Mouse (Mus musculus) B cell, adult 67 days (primary cell): ENCODE results near the gene Slc3a2. TPM values are rescaled to one million over a fixed set of nuclear protein-coding genes. Genes with fewer than 3 reads are reported as not detected.

Experiments used
- total RNA-seq, 2 experiments: library from RNA; stranded (reverse); gene quantifications; 4 replicates each; pipeline ENCODE4 v1.2.4; 2023

Gene Slc3a2
- 100 to 1,000 TPM; 180 to 183 TPM for total RNA-seq

DNA sequence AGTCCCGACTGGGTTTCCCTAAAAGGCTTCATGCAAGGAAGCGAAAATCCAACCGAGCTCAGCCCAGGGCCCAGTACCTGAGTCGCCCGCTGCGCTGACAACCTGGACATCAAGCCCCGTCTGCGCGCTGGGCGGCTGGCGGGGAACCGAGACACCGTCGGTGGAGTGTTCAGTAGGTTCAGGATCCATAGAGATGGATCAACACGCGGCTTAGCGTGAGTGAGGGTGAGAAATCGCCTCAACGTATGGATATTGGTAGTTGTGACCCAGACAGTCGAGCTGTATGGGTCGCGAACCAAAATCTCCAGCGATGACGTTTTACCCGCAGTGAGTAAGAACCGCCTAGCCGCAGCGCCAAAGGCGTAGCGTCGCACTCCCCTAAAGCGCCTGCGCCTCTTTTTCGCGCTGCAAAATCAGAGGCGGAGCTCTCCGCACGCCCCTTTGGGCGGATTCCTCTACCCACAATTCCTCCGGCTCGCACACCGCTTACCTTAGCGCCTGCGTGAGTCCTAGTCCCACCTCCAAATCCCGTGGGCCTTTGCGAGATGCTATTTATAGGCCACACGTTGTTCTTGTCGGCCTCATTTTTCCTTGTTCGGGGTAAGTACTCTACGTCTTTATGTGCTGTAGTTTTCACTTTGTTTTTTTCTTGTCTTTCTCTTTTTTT lies at the start of gene Slc3a2:
Gene Slc3a2, minus strand, starts transcription at position 463 of the 667 bp plus-strand sequence.

DNA sequence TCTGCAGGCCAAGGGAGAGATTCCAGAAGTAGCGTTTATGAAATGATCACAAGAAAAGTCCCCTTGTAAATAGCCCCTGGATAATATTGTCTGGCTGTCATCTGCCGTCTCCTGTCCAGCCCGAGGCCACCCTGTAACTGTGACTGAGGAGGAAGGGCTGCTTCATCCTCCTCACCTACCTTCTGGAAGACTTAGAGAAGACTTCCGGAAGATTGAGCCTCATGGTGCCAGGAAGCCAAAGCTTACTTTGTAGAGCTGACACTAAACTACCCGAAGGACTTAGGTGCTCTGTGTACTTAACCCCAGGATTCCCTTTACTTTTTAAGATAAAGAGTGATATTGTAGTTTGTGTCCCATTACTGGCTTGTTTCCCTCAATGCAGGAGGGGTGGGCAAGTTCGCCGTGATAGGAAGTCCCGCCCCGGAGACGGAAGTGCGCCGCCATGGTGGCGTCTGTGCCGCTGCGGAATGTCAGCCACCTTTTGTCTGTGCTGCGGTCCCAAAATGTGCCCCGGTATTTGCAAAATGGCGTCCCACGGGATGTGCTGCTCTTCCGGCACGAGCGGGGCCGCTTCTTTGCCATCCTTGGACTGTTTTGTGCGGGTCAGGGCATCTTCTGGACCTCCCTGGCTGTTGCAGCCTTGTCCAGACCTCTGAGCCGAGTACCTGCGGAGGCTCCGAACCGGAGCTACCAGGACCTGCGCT lies 47.5 kb upstream of the Slc3a2 start, which contains the start of gene Tmem223:
Gene Tmem223, plus strand, starts transcription at position 430 of the 704 bp plus-strand sequence.

DNA sequence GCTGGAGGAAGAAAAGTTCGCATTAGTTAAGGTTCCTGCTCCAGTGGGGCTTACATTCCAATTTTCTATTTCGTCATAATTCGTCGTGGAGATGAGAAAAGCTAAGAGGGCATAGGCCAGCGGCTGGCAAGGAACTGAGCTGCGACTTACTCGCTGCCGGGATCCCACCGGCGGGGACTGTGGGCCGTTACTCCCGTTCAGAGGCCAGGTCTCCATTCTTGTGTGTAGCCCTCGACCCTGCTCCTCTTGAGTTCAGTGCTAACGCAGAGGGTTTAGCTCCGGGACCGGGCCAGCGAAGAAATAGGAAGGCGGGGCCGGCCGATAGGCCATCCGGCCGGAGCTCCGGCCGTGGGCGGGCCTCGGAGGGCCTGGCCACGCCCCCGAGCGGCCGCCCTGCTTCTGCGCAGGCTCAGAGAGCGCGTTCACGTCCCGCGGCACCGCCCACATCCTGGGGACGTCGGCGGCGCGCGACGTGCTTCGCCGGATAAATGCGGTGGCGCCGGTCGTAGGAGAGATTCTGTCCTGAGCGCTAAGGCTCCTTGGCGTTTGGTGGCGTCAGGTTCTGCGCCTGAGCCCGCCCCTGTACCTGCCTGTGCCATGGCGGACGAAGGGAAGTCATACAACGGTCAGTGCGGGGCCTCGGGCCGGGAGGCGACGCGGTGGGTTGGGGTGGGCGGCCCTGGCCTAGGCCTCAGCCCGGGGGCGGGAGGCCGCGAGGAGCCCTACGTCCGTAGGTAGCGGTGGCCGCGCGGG lies 33.6 kb upstream of the Slc3a2 start, which contains the start of gene Nxf1:
Gene Nxf1, plus strand, starts transcription at position 439 of the 753 bp plus-strand sequence.

DNA sequence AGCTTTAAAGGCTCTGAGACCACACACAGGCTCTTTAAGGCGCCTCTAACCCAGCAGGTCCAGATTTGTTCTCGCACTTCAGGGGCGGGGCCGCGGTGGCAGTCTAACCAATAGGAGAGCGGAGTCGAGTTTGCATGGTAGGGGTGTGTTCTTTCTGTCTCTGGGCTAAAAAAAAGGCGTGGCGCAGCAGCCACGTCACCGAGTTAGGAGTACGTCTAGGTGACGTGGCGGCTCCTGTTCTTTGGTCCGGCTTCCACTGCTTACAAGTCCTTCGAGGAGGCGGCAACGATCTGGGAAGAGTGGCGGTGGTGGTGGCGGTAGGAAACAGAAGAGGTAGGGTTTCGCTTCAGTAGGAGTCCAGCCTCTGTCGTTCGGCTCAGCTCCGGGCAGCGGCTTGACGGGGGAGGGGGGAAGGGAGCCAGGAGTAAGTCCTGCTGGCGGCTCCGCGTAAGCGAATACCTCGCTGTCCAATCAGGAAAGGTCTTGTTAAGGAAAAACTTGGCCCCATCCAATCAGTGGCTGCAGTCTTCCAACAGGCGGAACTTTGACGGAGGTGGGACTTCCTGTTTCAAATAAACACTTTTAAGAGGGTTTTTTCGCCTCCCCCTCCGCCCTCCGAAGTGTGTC lies 18.2 kb upstream of the Slc3a2 start, which contains the start of gene Stx5a:
Gene Stx5a, plus strand, starts transcription at position 171 of the 627 bp plus-strand sequence.

DNA sequence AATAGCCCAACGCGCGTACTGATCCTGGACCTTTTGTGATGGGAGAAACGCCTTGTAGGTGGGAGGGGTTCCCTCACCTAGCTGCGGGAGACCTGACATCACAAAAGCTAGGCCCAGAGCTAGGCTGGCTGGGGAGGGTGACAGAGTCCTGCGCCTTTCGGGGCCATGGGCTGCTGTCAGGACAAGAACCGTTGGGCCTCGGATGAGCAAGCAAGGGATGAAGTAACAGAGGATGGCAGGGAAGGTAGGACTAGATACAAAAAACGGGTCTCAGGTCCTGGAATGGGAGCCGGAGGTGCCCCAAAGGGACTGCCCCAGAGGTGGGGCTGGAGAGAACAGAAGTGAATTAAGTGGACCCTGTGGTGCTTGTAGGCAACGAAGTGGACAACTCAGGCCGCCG lies 17.4 kb upstream of the Slc3a2 start, which contains the start of gene 1700092M07Rik:
Gene 1700092M07Rik, plus strand, starts transcription at position 116 of the 400 bp plus-strand sequence.

DNA sequence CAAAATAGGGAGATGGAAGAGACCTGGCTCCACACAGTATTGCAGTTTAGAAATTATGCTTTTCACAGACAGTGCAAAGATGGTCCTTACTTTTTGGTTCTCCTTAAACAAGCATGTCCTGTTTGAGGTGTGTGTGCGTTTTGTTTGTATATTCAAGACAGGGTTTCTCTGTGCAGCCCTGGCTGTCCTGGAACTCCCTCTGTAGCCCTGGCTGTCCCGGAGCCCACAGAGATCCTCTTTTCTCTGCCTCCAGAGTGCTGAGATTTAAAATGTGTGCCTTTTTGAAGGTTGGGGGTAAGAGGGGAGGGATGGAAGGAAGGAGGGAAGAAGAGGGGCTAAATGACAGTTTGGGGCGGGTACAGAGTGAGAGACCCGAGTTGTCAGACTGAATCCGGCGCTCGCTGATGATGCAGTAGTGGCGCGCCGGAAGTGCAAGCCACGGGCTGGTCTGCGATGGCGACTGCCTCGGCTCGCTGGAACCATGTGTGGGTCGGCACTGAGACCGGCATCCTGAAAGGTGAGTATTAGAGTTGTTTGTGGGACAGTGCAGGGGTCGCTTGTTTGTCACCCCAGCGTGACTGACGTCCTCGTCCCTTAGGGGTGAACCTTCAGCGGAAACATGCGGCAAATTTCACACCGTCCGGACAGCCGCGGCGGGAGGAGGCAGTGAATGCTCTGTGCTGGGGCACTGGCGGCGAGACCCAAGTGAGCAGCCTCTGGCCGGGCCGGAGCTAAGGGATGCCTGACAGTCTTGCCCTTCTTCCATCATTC lies 12.4 kb upstream of the Slc3a2 start, which contains the start of gene Wdr74:
Gene Wdr74, plus strand, starts transcription at position 439 of the 771 bp plus-strand sequence.

DNA sequence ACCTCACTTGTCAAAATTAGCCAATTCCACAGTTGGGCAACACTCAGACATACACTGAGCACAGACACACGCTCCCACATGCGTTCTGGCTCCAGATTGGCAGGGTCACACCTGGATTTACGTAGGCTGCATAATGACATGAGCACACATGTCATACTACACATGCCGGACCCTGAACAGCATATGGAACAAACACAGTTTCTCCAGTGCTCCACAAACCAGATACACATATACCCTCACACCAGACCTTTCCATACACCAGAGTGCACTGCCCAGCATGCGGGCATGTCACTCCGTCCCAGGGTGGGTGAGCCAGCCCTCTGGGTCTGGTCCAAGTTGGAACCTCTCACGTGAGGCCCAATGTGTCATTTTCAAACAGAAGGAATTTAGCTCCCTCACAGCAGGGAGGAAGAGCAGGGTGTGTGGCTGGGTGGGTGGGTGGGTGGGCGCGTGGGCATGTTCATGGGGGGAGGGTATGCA lies 59.8 kb downstream of the Slc3a2 start, which contains the start of gene Chrm1:
Gene Chrm1, plus strand, starts transcription at position 430 of the 480 bp plus-strand sequence.

Other genes with a start within 250 kb of the Slc3a2 start
- gene Slc22a8, start 132.1 kb downstream of the Slc3a2 start, total RNA-seq = not detected
- not detected for gene Slc22a6, start 105.3 kb downstream of the Slc3a2 start, total RNA-seq
- gene Chrm1, start 59.6 kb downstream of the Slc3a2 start, total RNA-seq = not detected
- gene Wdr74, start 12.5 kb upstream of the Slc3a2 start, total RNA-seq = 10 to 100 TPM; 76.8 to 87.1 TPM
- gene 1700092M07Rik, start 17.3 kb upstream of the Slc3a2 start, total RNA-seq = 1 to 10 TPM; 2.0 to 8.3 TPM
- gene Stx5a, start 18.0 kb upstream of the Slc3a2 start, total RNA-seq = 100 to 1,000 TPM; 223 to 260 TPM
- gene Nxf1, start 33.7 kb upstream of the Slc3a2 start, total RNA-seq = 100 to 1,000 TPM; 409 to 456 TPM
- gene Tmem223, start 47.6 kb upstream of the Slc3a2 start, total RNA-seq = 10 to 100 TPM; 30.9 to 34.0 TPM
- gene Tmem179b, start 51.1 kb upstream of the Slc3a2 start, total RNA-seq = 10 to 100 TPM; 79.4 to 81.3 TPM
- 10 to 100 TPM; 24.0 to 26.3 TPM for gene Taf6l, start 63.0 kb upstream of the Slc3a2 start, total RNA-seq
- 10 to 100 TPM; 65.9 to 76.1 TPM for gene Polr2g, start 75.2 kb upstream of the Slc3a2 start, total RNA-seq
- 1 to 10 TPM; 2.3 to 4.3 TPM for gene Zbtb3, start 79.2 kb upstream of the Slc3a2 start, total RNA-seq
- 10 to 100 TPM; 33.8 to 36.0 TPM for gene Ttc9c, start 96.0 kb upstream of the Slc3a2 start, total RNA-seq
- 100 to 1,000 TPM; 125 TPM for gene Hnrnpul2, start 96.6 kb upstream of the Slc3a2 start, total RNA-seq
- 10 to 100 TPM in 1 of 2 experiments, 1 to 10 TPM in 1; 8.7 to 10.4 TPM for gene AC129217.1, start 106.4 kb upstream of the Slc3a2 start, total RNA-seq
- gene Bscl2, start 114.1 kb upstream of the Slc3a2 start, total RNA-seq = 10 to 100 TPM; 55.4 to 56.3 TPM
- gene Gng3, start 115.8 kb upstream of the Slc3a2 start, total RNA-seq = under 1 TPM in 1 of 2 experiments, not detected in 1; 0.32 TPM
- 1 to 10 TPM; 1.1 TPM for gene Lrrn4cl, start 127.4 kb upstream of the Slc3a2 start, total RNA-seq
- gene Ubxn1, start 148.1 kb upstream of the Slc3a2 start, total RNA-seq = 100 to 1,000 TPM; 134 to 139 TPM
- 10 to 100 TPM; 21.7 to 24.6 TPM for gene Uqcc3, start 157.6 kb upstream of the Slc3a2 start, total RNA-seq
- gene Lbhd1, start 160.4 kb upstream of the Slc3a2 start, total RNA-seq = 10 to 100 TPM; 11.1 to 35.5 TPM
- gene Gm49403, start 160.6 kb upstream of the Slc3a2 start, total RNA-seq = not detected
- gene 1810009A15Rik, start 165.5 kb upstream of the Slc3a2 start, total RNA-seq = 10 to 100 TPM; 40.7 to 46.3 TPM
- gene Gm49416, start 165.6 kb upstream of the Slc3a2 start, total RNA-seq = 1 to 10 TPM; 1.1 to 5.3 TPM
- 10 to 100 TPM; 24.6 to 25.0 TPM for gene Ints5, start 169.6 kb upstream of the Slc3a2 start, total RNA-seq
- 100 to 1,000 TPM; 172 to 180 TPM for gene Ganab, start 174.7 kb upstream of the Slc3a2 start, total RNA-seq
- 10 to 100 TPM; 76.7 to 80.8 TPM for gene B3gat3, start 197.0 kb upstream of the Slc3a2 start, total RNA-seq
- gene Rom1, start 206.0 kb upstream of the Slc3a2 start, total RNA-seq = 1 to 10 TPM; 3.3 to 5.6 TPM
- gene Eml3, start 206.2 kb upstream of the Slc3a2 start, total RNA-seq = 100 to 1,000 TPM in 1 of 2 experiments, 10 to 100 TPM in 1; 97.3 to 108 TPM
- 100 to 1,000 TPM; 217 to 227 TPM for gene Mta2, start 218.5 kb upstream of the Slc3a2 start, total RNA-seq
- 10 to 100 TPM; 41.2 to 44.8 TPM for gene Tut1, start 230.5 kb upstream of the Slc3a2 start, total RNA-seq
- gene Eef1g, start 243.7 kb upstream of the Slc3a2 start, total RNA-seq = 100 to 1,000 TPM; 517 to 551 TPM